Mouse (Mus musculus) gastrocnemius, adult 2 months (tissue): ENCODE results near the gene Depdc1b. TPM values are rescaled to one million over a fixed set of nuclear protein-coding genes. Genes with fewer than 3 reads are reported as not detected.

ENCODE experiments used
- DNase-seq: peaks from one replicate; pipeline ENCODE4 v3.0.0; 2022
- H3K27ac ChIP-seq: fragments of 200-600 bp; 2 replicates; pipeline ENCODE4 v1.8.1; 2022; ENCODE audit warnings: mild to moderate bottlenecking
- H3K4me3 ChIP-seq: fragments of 200-600 bp; 2 replicates; pipeline ENCODE4 v1.8.1; 2022; ENCODE audit warnings: mild to moderate bottlenecking, moderate library complexity
- CTCF ChIP-seq: fragments of 200-600 bp; IDR thresholded peaks from 2 replicates; pipeline ENCODE4 v1.8.1; 2022; ENCODE audit warnings: antibody characterized with exemption, mild to moderate bottlenecking, moderate library complexity
- intact Hi-C: fragments of 180-260 bp; cut with DNase I; formaldehyde crosslinking; loops from one replicate; pipeline ENCODE4 v1.15.1; 2025
- total RNA-seq, 2 experiments: library from RNA; stranded (reverse); gene quantifications; 2 replicates each; pipeline ENCODE4 v1.2.3; 2021

Gene Depdc1b
- total RNA-seq, 2 experiments from 2014 or later, result not detected

DNA sequence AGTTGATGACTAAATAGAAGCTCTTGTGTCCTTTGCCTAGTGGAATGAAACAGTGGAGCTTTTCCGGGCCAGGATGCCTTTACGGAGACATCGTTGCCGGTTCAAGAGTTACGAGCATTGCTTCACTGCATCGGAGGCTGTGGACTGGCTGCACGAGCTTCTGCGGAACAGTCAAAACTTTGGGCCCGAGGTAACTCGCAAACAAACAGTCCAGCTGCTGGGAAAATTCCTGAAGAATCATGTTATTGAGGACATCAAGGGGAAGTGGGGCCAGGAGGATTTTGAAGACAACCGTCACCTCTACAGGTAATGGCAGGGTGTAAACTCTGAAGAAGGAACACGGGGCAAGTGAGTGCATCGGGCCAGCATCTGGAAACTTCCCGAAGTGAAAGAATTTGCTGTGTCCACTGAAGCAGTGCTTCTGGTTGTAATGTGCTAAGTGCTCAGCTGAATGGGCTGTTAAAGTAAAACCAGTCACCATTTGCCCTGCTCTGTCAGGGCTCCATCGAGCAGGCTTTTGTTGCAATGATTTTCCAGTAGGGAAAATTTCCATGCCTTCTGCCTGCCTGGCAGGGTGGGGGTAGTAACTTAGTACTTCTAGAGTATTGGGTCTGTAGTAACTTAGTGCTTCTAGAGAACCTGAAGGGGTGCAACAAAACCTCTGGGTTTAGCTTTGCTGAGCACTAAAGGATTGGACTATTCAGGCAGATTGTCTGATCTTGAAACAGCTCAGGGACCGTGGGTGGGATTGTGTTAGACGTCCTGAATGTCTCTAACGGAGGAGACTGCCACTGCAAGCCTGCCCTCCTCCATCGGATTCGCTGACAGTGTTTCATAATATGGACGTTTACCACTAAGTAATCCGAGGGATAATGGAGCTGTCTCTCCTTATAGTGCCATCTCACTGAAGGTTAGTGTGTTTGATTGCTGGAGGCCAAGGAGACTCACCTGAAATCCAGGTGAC, 8.0 kb downstream of the Depdc1b start:
- intact Hi-C loops, result loop anchor here (10.0 kb wide), 1 partner anchor 159 kb away; no protein-coding TSS in a partner anchor
- TF ChIP-seq CTCF, result no peak
- no peak overlapping the region for H3K4me3 ChIP-seq
- H3K27ac ChIP-seq, result no peak overlapping the region
- no peak for DNase-seq

DNA sequence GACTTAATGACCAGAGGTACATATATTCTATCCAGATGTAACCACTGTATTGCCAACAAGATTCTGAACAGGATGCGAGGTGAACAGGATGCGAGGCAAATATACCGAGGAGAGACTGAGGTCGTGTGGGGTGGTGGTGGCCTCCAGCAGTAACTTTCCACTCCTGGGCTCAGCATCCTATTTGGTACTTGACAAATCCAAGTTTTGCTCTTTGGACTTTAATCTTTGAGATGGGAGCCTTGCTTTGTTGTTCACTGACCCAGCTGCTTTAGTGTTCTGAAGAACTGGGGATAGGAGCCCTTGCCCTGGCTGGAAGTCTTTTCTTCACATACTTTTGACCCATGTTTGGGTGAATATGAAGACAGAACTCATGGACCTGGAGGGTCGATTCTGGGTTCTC, 9.7 kb downstream of the Depdc1b start:
- TF ChIP-seq CTCF, result no peak
- H3K4me3 ChIP-seq, result no peak overlapping the region
- no peak overlapping the region for H3K27ac ChIP-seq
- intact Hi-C loops, result loop anchor here (5.0 to 10.0 kb wide), 2 partner anchors 134 to 161 kb away; no protein-coding TSS in a partner anchor
- no peak for DNase-seq

DNA sequence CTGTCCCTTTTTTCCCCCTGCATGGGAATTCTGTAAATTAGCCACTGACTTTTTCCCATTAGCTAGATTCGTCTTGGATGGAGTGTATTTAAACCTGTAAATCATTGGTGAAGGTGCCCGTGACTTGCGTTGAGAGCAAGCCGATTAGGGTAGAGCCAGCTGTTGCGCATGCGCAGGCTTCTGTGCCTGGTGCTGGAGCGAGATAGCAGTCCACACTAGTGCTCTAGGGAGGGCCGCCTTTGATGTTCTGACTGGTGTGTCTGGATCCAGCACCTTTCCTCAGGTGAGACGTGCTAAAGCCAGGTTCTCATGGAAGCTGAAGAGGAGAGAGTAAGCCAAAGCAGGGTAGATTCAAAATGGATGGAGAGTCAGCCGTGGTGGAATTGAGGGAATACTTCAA, 10.2 kb downstream of the Depdc1b start:
- no peak overlapping the region for H3K4me3 ChIP-seq
- intact Hi-C loops, result loop anchor here (5.0 to 10.0 kb wide), 2 partner anchors 134 to 162 kb away; no protein-coding TSS in a partner anchor
- no peak overlapping the region for H3K27ac ChIP-seq
- no peak for DNase-seq
- no peak for TF ChIP-seq CTCF

DNA sequence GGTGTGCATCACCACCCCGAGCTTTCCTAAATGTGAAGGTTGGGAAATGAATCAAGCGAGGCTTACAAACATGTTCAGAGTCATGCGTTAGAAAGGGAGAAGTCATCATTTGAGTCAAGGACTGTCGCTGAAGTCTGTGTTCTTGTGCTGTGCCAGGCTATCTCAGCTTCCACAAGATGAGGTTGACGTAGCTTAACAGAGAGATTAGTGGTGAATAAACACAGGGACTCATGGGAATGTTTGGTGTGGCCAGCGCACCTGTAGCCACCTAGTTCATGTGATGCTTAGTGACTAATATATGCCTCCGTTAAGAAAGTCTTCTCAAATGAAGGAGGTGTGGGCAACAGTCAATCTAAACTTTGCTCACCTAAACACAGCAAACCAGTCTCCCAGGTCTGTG, 10.9 kb downstream of the Depdc1b start:
- no peak for TF ChIP-seq CTCF
- Histone ChIP-seq H3K27ac (no peak overlapping the region), H3K4me3 (no peak overlapping the region)
- DNase-seq, result no peak
- intact Hi-C loops, result loop anchor here (5.0 to 10.0 kb wide), 2 partner anchors 135 to 162 kb away; no protein-coding TSS in a partner anchor

DNA sequence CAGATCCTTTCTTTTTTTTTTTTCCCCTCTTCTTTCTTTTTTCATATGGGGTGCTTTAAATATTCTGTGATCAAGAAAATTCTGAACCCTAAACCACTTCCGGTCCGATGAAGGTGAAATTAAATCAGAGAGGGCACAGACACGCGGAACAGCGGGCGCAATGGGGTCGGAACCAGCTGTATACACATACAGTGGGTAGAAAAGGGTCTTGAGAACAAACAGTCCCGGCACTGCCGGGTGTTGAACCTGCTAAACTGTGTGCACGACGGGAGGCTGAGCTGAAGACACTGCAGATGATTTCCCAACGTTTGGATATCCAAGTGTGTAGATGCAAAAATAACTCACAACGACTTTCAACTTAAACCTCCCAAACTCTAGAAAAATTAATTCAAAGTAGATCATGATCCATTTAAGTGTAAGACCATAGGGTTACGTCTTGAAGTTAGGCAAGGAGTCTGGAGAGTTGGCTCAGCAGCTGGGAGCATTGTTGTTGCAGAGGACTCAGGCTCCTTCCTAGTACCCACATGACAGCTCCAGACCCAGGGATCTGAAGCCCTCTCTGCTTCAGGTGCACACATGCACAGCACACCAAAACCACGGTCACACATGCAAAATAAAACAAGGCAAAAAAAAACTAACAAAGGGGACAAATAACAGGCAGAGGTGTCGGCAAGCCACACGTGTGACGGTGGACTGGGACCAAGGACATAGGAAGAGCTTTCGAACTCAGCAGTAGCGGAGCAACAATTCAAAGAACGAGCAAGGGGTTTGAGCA, 12.5 kb downstream of the Depdc1b start:
- TF ChIP-seq CTCF, result no peak
- no peak for DNase-seq
- intact Hi-C loops, result loop anchor here (2.0 to 10.0 kb wide), 3 partner anchors 114 to 164 kb away; partner anchors contain the start of gene Elovl7
- H3K4me3 ChIP-seq, result no peak overlapping the region
- no peak overlapping the region for H3K27ac ChIP-seq

DNA sequence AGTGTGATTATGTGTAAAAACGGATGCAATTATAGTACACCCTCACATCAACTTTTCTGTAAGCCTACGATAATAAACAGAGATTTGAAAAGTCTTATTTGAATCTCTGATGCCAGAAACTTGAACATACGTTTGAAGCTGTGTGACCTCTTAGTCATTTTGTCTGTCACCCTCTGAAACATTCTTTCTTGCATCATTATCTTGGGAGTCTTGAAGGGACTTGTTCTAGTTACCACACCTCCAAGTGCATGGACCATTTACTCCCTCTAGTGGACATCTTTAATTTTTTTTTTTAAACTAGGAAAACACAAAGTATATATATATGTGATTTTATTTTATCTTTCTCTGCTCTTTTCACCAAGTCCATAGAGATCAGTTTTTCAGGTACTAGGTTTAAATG, 13.6 kb downstream of the Depdc1b start:
- no peak for DNase-seq
- intact Hi-C loops, result loop anchor here (2.0 to 10.0 kb wide), 3 partner anchors 115 to 165 kb away; partner anchors contain the start of gene Elovl7
- peak; percentile 70 for TF ChIP-seq CTCF
- Histone ChIP-seq H3K4me3 (no peak overlapping the region), H3K27ac (no peak overlapping the region)

DNA sequence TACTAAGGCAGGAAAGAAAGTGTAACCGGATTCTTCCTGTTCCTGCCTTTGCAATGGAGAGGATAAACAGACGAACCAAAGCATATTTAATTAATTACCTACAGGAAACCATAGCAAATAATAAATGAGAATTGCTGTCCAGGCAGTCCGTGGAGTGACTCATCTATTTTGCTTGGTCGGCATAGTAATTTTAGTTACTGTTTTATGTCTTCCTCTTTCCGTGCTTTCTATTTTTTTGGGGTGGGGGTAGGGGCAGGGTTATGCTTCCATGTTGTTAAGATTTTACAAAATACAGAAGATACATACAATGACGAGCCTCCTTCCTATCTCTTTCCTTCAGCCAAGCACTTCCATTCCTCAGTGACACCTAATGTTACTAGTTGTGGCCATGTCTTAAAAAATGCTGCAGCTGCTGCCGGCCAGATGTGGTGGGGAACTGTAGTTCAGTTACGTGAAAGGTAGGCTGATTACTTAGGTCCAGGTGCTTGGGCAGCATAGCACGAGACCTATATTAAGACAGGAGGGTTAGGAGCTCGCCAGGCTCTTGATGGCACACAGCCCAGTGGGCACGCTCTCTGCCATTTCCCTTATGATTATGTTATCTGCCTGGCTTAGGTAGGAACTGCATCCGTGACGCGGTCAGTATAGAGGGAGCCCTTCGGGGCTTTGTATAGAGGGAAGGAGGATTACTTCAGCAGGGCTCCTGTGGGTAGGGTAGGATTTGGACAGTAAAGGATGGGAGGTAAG, 19.3 kb downstream of the Depdc1b start:
- no peak for DNase-seq
- no peak overlapping the region for H3K27ac ChIP-seq
- H3K4me3 ChIP-seq, result no peak overlapping the region
- intact Hi-C loops, result no loop called here
- no peak for TF ChIP-seq CTCF

DNA sequence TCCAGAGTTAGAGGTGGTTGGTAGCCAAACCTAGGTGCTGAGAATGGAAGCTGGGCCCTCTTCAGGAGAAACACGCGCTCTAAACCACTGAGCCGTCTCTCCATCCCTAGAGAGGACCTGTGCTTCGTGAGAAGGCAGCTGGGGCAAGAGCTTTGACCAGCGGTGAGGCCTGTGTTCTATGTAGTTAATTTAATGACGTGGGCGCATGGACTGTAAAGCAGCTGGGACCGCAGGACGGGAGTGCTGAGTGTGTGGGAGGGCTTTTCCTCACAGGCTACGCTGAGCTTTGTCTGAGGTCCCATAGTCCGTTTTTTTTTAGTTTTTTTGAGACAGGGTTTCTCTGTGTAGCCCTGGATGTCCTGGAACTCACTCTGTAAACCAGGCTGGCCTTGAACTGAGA, 20.1 kb downstream of the Depdc1b start:
- TF ChIP-seq CTCF, result no peak
- no peak for DNase-seq
- Histone ChIP-seq H3K27ac (no peak overlapping the region), H3K4me3 (no peak overlapping the region)
- intact Hi-C loops, result no loop called here

DNA sequence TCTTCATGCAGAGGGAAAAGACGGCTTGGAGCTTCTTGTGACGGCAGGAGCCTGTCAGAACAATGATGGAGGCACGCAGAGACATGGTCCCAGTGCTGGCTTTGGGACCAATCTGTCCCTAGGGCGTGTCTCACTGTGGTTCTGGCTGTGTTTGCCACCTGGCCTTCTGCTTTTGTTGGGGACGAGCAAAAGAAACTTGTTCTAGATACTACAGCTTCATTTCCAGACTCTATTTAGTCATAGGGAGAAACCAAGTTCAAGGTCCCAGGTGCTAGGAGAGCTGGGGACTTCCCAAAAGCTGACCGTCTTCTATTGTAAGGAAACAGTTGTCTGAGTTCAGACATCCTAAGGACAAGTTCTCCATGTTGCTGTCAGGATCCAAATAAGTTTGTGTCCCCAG, 21.2 kb downstream of the Depdc1b start:
- intact Hi-C loops, result no loop called here
- Histone ChIP-seq H3K4me3 (no peak overlapping the region), H3K27ac (no peak overlapping the region)
- TF ChIP-seq CTCF, result no peak
- DNase-seq, result no peak

DNA sequence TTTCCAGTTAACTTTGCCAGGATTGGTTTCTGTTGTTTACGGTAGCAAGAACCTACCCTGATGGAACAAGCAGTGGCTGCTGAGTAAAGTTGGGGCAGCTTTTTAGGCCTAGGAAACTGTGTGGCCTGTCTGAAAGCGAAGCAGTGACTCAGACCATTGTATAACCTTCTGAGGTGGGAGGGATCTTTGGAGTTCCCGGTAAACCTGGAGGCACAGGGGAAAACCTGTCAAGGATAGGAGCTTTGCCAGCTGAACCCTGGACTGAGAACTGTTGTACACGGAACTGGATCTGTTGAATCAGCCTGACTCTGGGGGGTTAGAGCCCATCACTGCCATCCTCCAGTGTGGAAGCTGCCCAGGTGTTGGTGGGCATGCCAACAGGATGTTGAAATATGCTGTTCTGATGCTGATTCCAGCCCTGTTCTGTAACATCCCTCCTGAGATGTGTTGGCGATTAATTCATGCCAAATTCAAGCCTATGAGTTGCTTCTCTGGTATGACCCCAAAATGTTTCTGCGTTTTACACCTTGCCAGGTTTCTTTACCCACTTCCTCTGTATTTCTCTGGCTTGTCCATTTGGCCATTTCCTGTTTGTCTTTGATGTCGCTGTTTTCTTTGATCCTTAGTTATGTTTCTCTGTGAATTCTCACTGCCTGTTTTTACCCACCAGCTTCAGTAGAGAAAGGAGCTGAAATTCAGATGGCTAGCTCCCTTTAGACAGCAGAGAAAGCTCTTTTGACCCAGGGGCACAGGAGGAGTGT, 22.1 kb downstream of the Depdc1b start:
- DNase-seq, result no peak
- Histone ChIP-seq H3K4me3 (no peak overlapping the region), H3K27ac (no peak overlapping the region)
- intact Hi-C loops, result no loop called here
- no peak for TF ChIP-seq CTCF

DNA sequence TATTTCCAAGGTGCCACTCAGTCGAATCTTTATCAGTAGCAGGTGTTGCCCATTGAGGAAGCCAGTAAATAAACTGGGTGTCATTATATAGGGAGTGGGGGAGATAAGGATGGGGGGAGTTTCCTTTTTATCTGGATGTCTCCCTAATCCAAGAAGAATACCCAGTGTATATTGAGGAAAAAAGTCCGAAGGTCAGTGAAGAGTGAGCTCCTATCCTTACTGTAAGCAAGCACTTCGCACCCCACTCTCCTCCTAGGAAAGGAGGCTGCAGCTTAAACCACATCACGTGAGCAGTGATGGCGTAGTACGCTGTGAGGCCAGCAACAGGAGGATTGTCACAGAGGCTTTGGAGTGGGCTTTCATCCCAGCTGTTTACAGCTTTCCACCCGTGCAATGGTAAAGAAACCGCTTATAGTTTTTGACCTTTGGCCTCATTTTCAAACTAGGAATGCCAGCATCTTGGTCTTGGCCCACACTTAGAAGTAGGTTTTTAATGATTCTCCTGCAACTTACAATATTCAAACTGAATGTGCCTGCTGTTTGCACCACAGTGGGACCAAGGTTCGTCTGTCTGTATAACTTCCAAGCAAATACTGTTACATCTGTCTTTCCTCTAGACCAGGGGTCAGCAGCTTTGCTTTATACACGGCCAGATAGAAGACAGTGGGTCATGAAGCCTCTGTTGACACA, 23.9 kb downstream of the Depdc1b start:
- no peak overlapping the region for H3K4me3 ChIP-seq
- H3K27ac ChIP-seq, result no peak overlapping the region
- intact Hi-C loops, result no loop called here
- DNase-seq, result no peak
- no peak for TF ChIP-seq CTCF
